Mouse (Mus musculus): Measurements from ENCODE around the gene Grin2a. TPM values are rescaled to one million over a fixed set of nuclear protein-coding genes. Genes with fewer than 3 reads are reported as not detected.

Grin2a gene
- polyA plus RNA-seq (2012; ENCODE audit: insufficient read depth, insufficient read length, missing spikeins) = not detected in 2 replicates

DNA sequence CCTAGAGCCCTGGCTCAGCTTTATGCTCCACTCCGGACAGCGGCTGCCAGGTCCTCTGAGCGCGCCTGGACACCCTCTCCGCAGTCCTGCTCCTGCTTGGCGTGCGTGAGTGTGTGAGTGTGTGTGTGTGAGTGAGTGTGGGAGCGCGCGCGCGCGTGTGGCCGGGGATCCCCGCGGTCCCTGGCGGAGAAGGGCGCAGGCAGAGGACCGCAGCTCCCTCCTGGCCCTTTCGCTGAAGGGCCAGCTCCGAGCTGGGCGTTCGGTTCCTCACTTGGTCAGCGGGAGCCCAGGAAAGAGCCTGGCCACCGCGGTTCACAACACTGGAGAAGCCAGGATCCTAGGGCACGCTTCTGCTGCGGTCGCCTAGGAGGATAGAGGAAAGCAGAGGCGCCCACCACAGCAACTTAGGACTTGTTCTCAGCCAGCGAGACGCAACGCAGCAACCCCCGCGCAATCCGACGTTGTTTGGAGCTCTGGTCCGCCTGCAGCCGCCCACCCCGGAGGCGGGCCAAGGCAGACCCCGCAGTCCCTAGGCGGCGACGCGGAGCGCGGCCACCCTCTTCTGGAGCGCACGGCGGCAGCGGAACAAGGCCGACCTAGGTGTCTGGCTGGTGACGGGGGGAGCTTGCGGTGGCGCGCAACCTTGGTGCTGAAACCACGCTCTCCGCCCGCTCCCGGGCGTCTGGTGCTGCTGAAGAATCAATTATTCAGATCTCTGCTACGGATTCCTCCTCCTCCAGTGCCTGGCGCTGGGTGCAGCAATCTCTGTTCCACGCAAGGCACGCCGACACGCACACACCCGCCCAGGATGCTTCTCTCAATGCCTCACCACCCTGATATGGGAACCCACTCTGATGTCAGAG lies at the start of gene Grin2a:
TSS of gene Grin2a (minus strand) at position 610 of the 863 bp plus-strand sequence.
- H3K4me3 ChIP-seq (ENCODE audit: insufficient read depth, low read depth, low read length) = no peak within 1 kb of the TSS
- no peaks in the 10 kb centered on the region for H3K4me1 ChIP-seq (ENCODE audit: control insufficient read depth, insufficient read depth, insufficient read length, low read length)
- no peak within 1 kb of the TSS for H3K27ac ChIP-seq (replicated peaks; ENCODE audit: low read depth, low read length)

DNA sequence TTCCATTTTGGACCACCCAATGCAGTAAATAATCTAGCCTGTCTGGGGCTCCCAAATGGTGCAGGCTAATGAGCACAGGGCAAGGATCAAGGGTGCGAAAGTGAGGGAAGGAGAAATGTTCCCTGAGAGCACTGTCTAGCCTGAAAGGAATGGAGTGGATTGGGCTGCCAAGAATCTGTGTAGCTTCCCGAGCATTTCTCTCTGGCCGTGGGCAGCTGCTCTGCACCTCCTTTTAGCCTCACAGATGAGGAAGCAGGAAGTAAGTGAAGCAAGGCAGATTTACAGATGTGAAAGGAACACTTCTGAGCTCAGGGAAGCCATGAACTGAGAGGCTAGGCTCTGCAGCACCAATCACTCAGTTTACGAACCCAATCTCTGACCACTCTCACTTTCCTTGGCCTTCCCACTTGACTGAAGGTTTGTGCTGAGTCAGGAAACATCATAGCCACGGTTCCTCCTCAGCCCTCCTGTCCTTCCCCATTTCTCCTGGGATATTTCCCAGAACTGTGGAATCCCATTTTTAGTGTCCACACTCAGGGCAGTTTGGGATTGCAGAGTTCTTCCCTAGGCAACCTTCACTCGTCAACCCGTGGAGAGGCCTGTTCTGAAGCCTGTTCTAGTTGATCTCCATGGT lies 40.3 kb upstream of the Grin2a start:
- no peak overlapping the region for H3K27ac ChIP-seq (replicated peaks; ENCODE audit: low read depth, low read length)
- no peak overlapping the region for H3K4me3 ChIP-seq (ENCODE audit: insufficient read depth, low read depth, low read length)
- H3K4me1 ChIP-seq (ENCODE audit: control insufficient read depth, insufficient read depth, insufficient read length, low read length) = no peaks in the 10 kb centered on the region

DNA sequence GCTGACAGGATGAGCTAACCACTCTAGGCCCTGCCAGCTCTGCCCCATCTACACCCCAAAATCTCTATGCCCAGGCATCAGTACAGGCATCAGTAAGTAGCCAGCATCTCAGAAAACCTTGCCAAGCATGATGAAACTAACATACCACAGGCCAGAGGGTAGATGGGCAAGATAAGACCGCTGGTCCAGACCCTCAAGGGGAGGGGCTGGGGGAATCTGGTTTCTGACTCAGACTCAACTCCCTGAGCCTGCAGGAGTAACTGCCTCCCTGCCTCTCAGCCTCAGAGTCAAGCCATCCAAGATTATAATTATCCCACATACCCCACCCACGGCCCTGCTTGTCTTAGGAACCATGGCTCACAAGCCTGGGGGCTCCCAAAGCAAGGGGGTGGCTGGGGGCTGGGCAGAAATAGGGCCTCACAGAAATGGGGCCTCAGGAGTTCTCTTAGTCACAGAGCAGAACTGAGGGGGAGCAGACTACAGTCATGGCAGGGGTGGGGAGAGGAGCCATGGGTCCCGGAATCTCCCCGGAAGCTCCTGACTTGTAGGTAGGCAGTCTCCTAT lies 38.1 kb upstream of the Grin2a start:
- no peak overlapping the region for H3K27ac ChIP-seq (replicated peaks; ENCODE audit: low read depth, low read length)
- H3K4me1 ChIP-seq (ENCODE audit: control insufficient read depth, insufficient read depth, insufficient read length, low read length) = no peaks in the 10 kb centered on the region
- H3K4me3 ChIP-seq (ENCODE audit: insufficient read depth, low read depth, low read length) = no peak overlapping the region

DNA sequence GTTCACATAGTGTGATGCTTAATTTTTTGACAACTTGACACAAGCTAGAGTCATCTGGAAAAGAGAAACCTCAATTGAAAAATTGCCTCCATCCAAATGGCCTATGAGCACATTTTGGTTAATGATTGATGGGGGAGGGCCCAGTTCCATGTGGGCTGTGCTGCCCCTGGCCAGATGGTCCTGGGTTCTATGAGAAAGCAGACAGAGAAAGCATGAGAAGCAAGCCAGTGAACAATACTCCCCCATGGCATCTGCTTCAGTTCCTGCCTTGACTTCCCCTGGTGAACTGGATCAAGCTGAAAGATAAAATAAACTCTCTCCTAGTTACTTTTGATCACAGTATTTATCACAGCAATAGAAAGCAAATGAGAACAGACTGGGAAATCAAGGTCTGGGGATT lies 36.5 kb upstream of the Grin2a start:
- Histone ChIP-seq H3K4me1 (ENCODE audit: control insufficient read depth, insufficient read depth, insufficient read length, low read length) (no peaks in the 10 kb centered on the region), H3K4me3 (ENCODE audit: insufficient read depth, low read depth, low read length) (no peak overlapping the region), H3K27ac (replicated peaks; ENCODE audit: low read depth, low read length) (no peak overlapping the region)

DNA sequence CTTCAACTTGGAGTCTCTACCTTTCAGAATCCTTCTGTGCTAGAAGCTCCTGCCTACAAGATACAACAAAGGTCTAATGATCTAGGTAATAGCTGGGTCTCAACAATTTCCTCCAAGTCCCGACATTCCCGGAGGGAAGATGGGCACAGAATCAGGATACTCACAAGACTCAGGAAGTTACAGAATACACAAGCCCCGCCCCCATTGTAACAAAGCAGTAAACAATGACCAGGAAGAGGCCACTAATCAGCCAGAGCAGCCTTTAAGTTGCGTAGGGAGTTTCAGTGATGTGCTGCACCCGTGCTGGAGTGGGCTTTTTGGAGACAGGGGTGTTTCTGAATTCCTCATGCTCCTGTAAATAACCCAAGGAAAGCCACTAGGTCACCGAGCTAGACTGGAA lies 31.4 kb upstream of the Grin2a start:
- Histone ChIP-seq H3K4me1 (ENCODE audit: control insufficient read depth, insufficient read depth, insufficient read length, low read length) (no peaks in the 10 kb centered on the region), H3K27ac (replicated peaks; ENCODE audit: low read depth, low read length) (no peak overlapping the region), H3K4me3 (ENCODE audit: insufficient read depth, low read depth, low read length) (no peak overlapping the region)

DNA sequence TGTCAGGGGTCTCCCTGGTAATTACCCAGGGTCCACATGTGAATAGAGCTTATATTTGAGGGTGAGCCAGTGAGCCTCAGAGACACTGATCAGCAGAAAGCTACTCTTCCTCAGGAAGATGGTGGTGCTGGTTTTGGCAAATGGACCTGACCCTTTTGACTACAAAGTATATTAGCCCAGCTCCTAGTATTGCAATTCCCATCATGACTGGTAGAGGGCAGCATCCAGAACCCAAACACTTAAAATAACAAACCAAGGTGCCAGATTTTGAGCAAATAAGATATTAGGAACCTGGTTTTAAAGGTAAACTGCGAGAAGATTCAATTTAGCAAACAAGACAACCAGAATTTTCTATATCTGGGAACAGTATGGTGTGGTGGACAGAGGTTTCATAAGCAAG lies 14.4 kb upstream of the Grin2a start:
- H3K4me1 ChIP-seq (ENCODE audit: control insufficient read depth, insufficient read depth, insufficient read length, low read length) = no peaks in the 10 kb centered on the region
- no peak overlapping the region for H3K27ac ChIP-seq (replicated peaks; ENCODE audit: low read depth, low read length)
- no peak overlapping the region for H3K4me3 ChIP-seq (ENCODE audit: insufficient read depth, low read depth, low read length)

DNA sequence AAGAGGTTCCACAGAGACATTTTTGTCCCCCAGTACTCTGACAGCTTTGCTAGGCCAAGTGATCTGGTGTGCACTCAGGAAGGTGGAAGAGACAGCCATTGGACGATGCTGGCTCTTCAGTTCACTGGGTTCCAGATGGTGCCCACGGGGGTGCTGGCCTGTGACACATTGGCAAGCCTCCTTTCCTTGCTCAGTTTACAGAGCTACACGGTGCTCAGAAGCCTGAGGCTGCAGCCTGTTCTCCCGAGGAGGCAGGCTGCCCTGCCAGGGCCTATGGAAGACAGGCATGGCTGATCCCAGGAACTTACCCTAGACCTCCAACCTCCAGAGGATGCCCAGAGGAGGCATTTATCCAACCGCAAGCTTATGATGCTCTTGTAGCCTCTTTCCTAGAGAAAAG lies 10.2 kb upstream of the Grin2a start:
- Histone ChIP-seq H3K4me1 (ENCODE audit: control insufficient read depth, insufficient read depth, insufficient read length, low read length) (no peaks in the 10 kb centered on the region), H3K27ac (replicated peaks; ENCODE audit: low read depth, low read length) (no peak overlapping the region), H3K4me3 (ENCODE audit: insufficient read depth, low read depth, low read length) (no peak overlapping the region)

DNA sequence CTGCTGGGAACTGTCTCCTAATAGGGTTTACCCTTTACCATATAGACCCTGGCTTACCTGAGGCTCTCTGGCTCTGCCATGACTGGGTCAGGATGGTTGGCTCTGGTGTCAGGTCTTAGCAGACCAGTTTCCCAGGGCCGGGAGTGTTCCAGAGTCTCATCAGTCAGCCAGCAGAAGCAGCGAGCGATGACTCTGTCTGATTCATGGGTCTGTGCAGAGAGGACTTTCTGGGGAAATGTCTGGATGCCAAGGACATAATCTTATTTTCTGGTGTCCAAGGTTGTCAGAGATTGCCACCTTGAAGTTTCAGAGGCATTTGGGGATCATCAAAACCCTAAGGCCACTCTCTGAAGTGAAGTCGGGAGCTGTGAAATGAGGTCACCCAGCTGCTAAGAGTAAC lies 8.7 kb upstream of the Grin2a start:
- Histone ChIP-seq H3K4me3 (ENCODE audit: insufficient read depth, low read depth, low read length) (no peak overlapping the region), H3K27ac (replicated peaks; ENCODE audit: low read depth, low read length) (no peak overlapping the region), H3K4me1 (ENCODE audit: control insufficient read depth, insufficient read depth, insufficient read length, low read length) (no peaks in the 10 kb centered on the region)

DNA sequence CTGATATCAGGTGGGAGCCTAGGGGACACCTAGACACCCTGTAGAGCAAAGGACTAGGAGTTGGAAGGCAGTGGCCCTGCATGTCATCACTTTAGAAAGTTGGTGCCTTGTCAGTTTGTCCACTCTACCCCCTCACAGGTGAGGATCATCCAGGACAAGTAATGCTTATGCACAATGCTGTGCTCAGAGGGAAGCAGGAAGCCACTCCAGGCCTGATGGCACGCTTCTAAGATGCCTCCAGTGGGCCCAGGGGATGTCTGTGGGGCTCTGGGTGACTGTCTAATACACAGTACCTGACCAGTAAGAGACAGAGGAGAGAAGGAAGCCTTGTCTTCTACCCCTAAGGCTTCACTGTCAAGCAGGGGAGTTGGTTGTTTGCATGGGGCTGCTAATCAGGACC lies 7.6 kb upstream of the Grin2a start:
- no peak overlapping the region for H3K27ac ChIP-seq (replicated peaks; ENCODE audit: low read depth, low read length)
- no peaks in the 10 kb centered on the region for H3K4me1 ChIP-seq (ENCODE audit: control insufficient read depth, insufficient read depth, insufficient read length, low read length)
- no peak overlapping the region for H3K4me3 ChIP-seq (ENCODE audit: insufficient read depth, low read depth, low read length)

DNA sequence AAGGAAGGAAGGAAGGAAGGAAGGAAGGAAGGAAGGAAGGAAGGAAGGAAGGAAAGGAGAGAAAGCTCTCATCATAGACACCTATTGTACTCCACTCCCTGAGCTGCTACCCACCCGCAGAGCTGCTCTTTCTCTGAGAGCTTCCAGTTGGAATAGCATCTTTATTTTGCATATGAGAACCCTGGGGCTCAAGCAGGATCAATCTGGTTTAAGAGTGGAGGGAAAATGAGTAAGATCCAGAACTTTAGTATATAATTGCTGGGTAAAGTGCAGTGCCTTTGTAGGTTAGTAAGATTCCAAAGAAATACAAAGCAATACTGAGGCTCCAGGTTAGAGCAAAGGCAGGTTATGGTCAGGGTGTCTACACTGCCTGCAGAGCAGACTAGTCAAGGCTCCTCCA lies 6.2 kb upstream of the Grin2a start:
- Histone ChIP-seq H3K4me3 (ENCODE audit: insufficient read depth, low read depth, low read length) (no peak overlapping the region), H3K27ac (replicated peaks; ENCODE audit: low read depth, low read length) (no peak overlapping the region), H3K4me1 (ENCODE audit: control insufficient read depth, insufficient read depth, insufficient read length, low read length) (no peaks in the 10 kb centered on the region)

DNA sequence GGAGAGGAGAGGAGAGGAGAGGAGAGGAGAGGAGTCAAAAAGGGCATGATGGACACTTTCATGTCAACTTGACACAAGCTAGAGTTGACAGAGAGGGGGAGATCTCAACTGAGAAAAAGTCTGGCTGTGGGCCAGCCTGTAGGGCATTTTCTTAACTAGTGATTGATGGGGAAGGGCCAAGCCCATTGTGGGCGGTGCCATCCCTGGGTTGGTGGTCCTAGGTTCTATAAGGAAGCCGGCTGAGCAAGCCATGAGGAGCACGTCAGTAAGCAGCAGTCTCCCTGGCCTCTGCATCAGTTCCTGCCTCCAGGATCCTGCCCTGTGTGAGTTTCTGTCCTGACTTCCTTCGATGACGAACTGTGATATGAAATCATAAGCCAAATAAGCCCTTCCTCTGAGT lies 4.6 kb upstream of the Grin2a start:
- Histone ChIP-seq H3K27ac (replicated peaks; ENCODE audit: low read depth, low read length) (no peak overlapping the region), H3K4me3 (ENCODE audit: insufficient read depth, low read depth, low read length) (no peak overlapping the region), H3K4me1 (ENCODE audit: control insufficient read depth, insufficient read depth, insufficient read length, low read length) (no peaks in the 10 kb centered on the region)

DNA sequence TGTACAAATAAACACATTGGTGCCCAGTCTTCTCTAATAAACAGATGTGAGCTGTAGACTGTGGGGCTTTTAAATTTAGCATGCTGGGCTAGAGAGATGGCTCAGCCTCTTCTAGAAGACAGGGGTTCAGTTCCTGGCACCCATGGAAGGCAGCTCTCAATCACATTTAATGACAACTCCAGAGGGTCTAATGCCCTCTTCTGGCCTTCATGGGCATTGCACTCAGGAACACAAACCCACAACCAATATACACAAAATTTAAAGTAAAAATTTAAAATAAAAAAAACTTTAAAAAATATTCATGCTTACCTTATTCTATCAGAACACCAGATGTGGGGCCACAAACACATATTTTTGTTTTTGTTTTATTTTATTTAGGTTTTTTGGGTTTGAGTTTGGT lies 2.6 kb upstream of the Grin2a start:
- Histone ChIP-seq H3K4me1 (ENCODE audit: control insufficient read depth, insufficient read depth, insufficient read length, low read length) (no peaks in the 10 kb centered on the region), H3K4me3 (ENCODE audit: insufficient read depth, low read depth, low read length) (no peak overlapping the region), H3K27ac (replicated peaks; ENCODE audit: low read depth, low read length) (no peak overlapping the region)

DNA sequence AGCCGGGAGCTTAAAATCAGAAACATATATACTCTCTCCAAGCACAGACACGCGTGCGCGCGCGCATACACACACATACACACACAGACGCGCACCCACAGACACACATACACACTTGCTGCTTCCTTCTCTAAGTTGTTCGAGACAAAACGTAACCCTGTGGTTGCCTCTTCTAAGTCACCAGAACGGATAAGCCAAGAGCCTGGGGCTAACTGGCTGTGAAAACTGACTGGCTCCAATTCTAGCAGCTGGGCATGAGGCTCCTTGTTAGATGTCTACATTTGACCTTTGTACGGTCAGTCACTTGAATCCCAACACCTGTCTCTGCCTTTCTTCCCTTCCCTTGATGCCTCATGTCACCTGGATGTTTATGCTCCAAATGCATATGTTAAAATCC lies 452 bp upstream of the Grin2a start:
- Histone ChIP-seq H3K4me1 (ENCODE audit: control insufficient read depth, insufficient read depth, insufficient read length, low read length) (no peaks in the 10 kb centered on the region), H3K27ac (replicated peaks; ENCODE audit: low read depth, low read length) (no peak overlapping the region), H3K4me3 (ENCODE audit: insufficient read depth, low read depth, low read length) (no peak overlapping the region)

DNA sequence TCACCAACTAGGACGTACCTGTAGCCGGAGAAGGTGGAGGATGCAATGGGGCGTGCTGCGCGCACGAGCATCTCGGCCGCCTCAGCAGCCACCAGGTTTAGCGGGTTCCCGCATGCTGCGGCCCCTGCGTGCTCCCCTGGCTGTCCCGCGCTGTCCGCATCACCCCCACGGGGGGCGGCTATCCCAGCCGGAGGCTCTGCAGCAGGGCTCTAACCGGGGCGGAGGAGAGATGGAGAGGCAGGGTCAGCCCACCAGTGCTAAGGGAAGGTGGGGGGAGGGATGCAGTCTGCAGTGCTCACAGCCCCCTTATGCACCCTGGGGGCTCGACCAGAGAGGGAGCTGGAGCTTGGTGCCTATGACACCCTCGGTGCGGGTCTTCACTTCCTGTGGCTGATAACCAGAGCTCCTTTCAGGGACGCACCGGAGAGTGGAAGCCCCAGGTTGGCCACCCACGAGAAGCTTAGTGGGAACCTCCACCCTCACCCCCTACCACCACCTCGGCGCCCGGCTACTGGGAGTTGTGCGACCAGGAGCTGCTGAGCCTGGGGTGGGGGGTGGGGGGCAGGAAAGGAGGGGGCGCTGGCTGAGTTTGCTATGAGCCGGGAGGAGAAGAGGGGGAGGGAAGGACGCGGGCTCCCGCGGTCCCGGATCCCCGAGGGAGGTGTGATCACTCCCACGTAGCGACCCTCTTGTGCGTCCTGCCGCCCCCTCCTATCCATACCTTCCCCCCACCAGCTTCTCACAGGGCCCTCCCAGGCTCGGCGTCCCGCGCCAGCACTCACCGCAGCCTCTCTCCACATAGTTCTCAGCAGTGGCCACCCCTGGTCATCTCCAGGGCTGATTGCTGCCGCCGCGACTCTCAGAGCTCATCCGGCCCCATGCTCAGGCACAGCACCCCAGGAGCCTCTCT lies 1.1 kb downstream of the Grin2a start:
- Histone ChIP-seq H3K27ac (replicated peaks; ENCODE audit: low read depth, low read length) (no peak overlapping the region), H3K4me3 (ENCODE audit: insufficient read depth, low read depth, low read length) (no peak overlapping the region), H3K4me1 (ENCODE audit: control insufficient read depth, insufficient read depth, insufficient read length, low read length) (no peaks in the 10 kb centered on the region)

Data from brown adipose tissue, adult 24 weeks (tissue).